Mouse (Mus musculus) small intestine, adult 2 months (tissue): ENCODE results near the gene Zbtb9.

Source experiments
- CTCF ChIP-seq: fragments of 200-500 bp; IDR thresholded peaks from 2 replicates; pipeline ENCODE4 v1.5.1; 2012; ENCODE audit warnings: low read depth, mild to moderate bottlenecking, control low read depth, inconsistent platforms, low read length, moderate library complexity, mixed read lengths; ENCODE audit not compliant: insufficient replicate concordance, insufficient read length; ENCODE audit errors: extremely low read depth
- POLR2A ChIP-seq: fragments of 200-500 bp; IDR thresholded peaks from 2 replicates; pipeline ENCODE4 v1.6.1; 2012; ENCODE audit warnings: low read depth, mild to moderate bottlenecking, control low read depth, inconsistent platforms, low read length, moderate library complexity

- no peak for TF ChIP-seq POLR2A
- no peak for TF ChIP-seq CTCF
These were observed 77.9 kb downstream of the Zbtb9 start for GRCm38 (mm10) chr17:27050853-27051252.
